Mouse (Mus musculus) urinary bladder, postnatal 10 days (tissue): ENCODE data around the gene Gja5.
"Not testable (repeated sequence)": the region's sequence is repeated elsewhere in the genome, so short reads cannot be mapped to it uniquely, and the experiment has no call there.

Experiments used
- DNase-seq: peaks from one replicate; pipeline ENCODE4 v3.0.0; 2022; ENCODE audit warnings: low spot score

The Gja5 gene

DNA sequence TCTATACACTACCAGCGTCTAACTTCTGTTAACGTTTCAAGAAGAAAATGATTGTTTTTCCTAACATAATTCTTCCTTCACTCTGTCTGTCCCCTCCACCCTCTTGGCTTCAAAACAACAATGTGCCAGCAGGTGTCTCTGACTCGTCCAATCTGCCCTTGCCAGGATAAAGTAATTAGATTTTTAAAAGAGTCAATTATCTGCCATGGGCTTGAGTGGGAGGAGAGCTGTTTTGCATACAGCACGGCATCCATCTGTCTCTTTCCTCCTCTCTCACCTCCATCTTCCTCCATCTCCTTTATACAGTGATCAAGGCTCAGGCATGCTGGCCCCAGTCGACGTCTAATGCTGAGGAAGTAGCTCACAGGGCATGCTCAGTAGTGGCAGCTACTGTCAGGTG lies 132.6 kb downstream of the Gja5 start:
- DNase-seq = no peak

DNA sequence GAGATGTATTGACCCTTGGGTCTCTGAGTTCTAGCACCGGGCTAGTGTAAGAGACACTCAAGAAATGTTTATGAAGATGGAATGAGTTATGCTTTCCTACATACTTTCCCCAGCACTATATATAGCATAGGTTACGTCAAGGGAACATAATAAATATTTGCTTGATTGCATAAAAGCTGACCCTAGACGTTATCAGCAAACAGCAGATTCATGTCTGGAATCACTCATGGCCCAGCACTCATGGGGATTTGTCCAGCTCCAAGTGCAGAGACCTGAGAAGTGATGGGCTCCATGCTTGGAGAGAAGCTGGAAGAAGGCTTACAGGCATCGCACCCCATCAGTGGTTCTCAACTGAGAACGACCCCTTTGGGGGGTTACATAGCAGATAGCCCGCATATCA lies 135.2 kb downstream of the Gja5 start:
- DNase-seq = no peak

- no peak for DNase-seq
These were observed 139.7 kb downstream of the Gja5 start for GRCm38 (mm10) chr3:97044188-97044587.

GRCm38 (mm10) chr3:97047757-97048156 lies 143.3 kb downstream of the Gja5 start:
- DNase-seq = no peak

DNA sequence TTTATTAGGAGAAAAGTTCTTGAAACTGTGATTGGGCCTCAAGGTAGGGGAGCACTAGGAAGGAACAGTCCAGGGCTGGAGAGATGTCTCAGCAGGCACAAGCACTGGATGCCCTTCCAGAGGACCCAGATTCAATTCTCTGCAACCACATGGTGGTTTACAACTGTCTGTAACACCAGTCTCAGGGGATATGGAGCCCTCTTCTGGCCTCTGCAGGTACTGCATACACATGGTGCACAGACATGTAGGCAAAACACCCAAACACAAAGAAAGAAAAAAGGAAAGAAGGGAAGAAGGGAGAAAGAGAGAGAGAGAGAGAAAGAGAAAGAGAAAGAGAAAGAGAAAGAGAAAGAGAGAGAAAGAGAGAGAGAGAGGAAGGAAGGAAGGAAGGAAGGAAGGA lies 143.9 kb downstream of the Gja5 start:
- DNase-seq = no peak

GRCm38 (mm10) chr3:97051264-97051744 lies 146.8 kb downstream of the Gja5 start:
- DNase-seq = no peak

GRCm38 (mm10) chr3:97052069-97052799 lies 147.7 kb downstream of the Gja5 start:
- no peak for DNase-seq

DNA sequence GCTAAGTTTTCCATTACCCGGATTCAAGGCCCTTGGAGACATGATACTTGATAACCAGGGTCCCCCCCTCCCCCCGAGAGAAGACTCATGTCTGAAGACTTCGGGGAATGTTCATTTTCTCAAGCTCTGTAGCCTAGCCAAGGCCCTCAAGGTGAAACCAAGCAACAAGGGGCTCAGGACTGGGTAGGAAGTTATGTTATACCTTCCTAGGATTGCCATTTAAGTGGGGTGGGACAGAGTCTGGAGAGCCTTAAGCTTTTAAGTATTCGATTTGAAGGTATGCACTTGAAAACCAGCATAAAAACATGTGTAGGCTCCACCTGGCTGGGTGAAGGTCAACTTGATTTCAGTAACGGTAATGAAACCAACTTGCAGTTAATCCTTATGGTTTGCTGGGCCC lies 154.2 kb downstream of the Gja5 start:
- no peak for DNase-seq

DNA sequence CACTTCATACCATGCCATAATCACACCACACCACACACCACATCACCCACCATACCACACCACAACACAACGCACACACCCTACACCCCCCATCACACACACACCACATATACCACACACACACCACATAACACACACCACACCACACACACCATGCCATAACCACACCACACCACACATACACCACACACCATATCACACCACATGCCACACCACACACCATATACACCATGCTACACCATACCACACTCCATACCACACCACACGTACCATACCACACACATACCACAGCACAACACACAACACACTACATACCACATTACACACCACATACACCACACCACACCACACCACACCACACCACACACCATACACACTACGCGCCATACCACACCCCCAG lies 155.6 kb downstream of the Gja5 start:
- no peak for DNase-seq

GRCm38 (mm10) chr3:97062814-97063213 lies 158.3 kb downstream of the Gja5 start:
- no peak for DNase-seq

GRCm38 (mm10) chr3:97064046-97064445 lies 159.6 kb downstream of the Gja5 start:
- DNase-seq = no peak

- not testable (repeated sequence) for DNase-seq
These were observed 165.1 kb downstream of the Gja5 start for GRCm38 (mm10) chr3:97069589-97069988.

GRCm38 (mm10) chr3:97071916-97072315 lies 167.4 kb downstream of the Gja5 start:
- DNase-seq = not testable (repeated sequence)

DNA sequence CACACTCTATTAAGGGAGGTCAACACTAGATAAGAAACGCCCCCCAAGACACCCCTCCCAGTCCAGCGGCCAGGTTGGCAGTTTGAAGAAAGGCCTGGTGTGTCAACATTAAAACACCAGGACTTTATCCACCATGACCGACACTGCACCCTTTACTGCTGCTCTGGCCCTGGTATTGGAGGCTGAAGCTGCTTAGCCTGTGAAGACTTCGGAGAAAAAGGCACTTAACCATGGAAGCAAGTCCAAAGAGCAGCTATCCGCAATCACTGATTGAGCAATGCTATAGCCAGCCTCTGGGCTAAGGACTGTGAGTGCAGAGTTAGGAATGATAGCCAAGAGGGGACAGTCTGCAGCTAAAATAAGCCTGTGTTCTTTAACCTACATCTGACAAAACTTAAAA lies 167.9 kb downstream of the Gja5 start:
- DNase-seq = not testable (repeated sequence)

GRCm38 (mm10) chr3:97075744-97076350 lies 171.4 kb downstream of the Gja5 start:
- DNase-seq = not testable (repeated sequence)

- DNase-seq = no peak
These were observed 171.9 kb downstream of the Gja5 start for GRCm38 (mm10) chr3:97076412-97076811.

GRCm38 (mm10) chr3:97078436-97078835 lies 173.9 kb downstream of the Gja5 start:
- DNase-seq = no peak

DNA sequence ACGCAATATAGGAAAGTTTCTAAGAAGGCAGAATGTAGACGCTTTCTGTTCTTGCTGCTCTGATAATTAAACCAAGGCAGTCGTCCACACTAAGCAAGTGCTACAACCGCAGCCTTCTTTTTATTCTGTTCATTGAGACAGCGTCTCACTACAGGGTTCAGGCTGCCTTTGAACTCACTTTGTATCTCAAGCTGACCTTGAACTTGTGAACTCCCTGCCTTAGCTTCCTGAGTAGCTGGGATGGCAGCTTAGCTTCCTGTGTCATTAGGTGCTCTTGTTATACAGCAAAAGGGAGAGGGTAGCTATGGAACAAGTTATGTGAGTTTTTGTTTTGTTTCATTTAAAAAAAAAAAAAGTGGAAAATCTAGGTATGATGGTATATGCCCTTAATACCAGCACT lies 177.7 kb downstream of the Gja5 start:
- no peak for DNase-seq

DNA sequence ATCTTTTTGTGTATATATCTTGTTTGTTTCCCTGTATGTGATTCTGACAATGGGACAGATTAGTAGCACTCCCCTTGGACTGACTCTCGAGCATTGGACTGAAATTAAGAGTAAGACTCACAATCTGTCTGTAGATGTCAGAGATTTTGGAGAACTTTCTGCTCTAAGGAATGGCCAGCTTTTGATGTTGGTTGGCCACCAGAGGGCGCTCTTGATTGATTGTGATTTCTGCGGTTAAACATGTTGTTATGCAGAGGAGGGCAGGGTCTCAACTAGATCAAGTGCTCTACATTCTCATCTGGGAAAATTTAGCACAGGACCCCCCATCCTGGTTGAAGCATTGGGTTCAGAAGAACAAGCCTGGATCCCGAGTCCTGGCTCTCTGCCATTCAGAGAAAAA lies 182.8 kb downstream of the Gja5 start:
- DNase-seq = no peak

GRCm38 (mm10) chr3:97088291-97088690 lies 183.8 kb downstream of the Gja5 start:
- not testable (repeated sequence) for DNase-seq

GRCm38 (mm10) chr3:97091971-97092370 lies 187.5 kb downstream of the Gja5 start:
- not testable (repeated sequence) for DNase-seq

GRCm38 (mm10) chr3:97096664-97097063 lies 192.2 kb downstream of the Gja5 start:
- not testable (repeated sequence) for DNase-seq

GRCm38 (mm10) chr3:97100784-97101641 lies 196.5 kb downstream of the Gja5 start:
- DNase-seq = no peak
